Mouse (Mus musculus) embryonic stem cell, embryonic (primary cell): ENCODE measurements around the gene Rcan1.

ENCODE experiments used
- CTCF ChIA-PET, 4 experiments: fragments of 300-600 bp in 2 of 4; fragments of 350-600 bp in 2 of 4; sonication (Branson Sonifier 250); formaldehyde crosslinking; loops; one replicate each; lab custom pipeline; 2022; ENCODE audit warnings: inconsistent platforms in 2 of 4; lab: Charles Lee
- POLR2A ChIA-PET, 4 experiments: fragments of 300-600 bp in 2 of 4; fragments of 350-600 bp in 2 of 4; sonication (Branson Sonifier 250); formaldehyde crosslinking; loops; one replicate each; lab custom pipeline; 2022; ENCODE audit warnings: antibody characterized with exemption in 4 of 4, inconsistent platforms in 1 of 4; lab: Charles Lee

Gene Rcan1

DNA sequence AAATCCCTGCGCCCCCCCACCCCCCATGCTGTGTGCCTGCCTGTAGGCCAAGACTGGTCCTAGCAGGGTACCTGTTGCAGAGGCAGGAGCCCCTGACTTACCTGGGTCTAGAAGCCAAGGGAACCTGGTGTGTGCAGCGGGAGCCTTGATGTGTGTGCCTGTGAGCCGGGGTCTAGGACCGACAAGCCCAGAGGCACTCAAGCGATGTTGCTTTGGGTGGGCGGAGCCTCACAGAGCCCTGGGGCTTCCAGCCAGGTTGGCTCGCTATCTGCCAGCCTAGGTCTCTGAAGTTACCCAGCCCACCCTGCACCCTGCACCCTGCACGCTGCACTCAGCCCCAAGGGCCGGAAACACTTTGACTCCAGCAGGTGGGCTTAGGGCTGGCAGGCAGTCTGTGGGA is 111.9 kb downstream of the Rcan1 start:
- ChIA-PET CTCF (interaction anchor here in 2 of 4 experiments (0.6 to 1.2 kb wide), 2 partner anchors 23 to 664 kb away, joined by 3 to 4 read pairs; no protein-coding TSS in a partner anchor), POLR2A (interaction anchor here in 3 of 4 experiments (0.6 to 1.1 kb wide), 3 partner anchors 84 to 310 kb away, joined by 3 read pairs; no protein-coding TSS in a partner anchor)

DNA sequence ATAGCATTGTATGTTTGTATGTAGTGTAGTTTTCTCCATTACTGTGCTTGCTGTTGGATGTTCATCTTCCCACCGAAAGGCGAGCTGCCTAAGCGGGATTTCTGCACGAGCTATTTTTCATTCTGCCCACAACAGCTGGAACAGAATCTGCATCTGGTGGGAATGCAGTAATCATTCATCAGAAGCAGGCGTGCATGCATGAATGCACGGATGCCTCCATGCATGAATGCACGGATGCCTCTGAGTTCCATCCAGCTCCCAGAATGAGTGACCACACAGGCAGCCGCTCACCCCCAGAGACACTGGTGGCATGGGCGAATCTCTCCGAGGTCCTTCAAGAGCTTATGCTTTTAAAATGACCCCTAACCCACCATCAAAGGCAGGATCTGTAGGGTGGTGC is 113.1 kb downstream of the Rcan1 start:
- POLR2A ChIA-PET, result interaction anchor here in 1 of 4 experiments (0.8 kb wide), 1 partner anchor 9 kb away, joined by 3 read pairs; no protein-coding TSS in a partner anchor
- CTCF ChIA-PET, result interaction anchor here in 2 of 4 experiments (0.7 to 1.8 kb wide), 2 partner anchors 21 to 101 kb away, joined by 4 to 6 read pairs; no protein-coding TSS in a partner anchor

- POLR2A ChIA-PET, result interaction anchor here in 1 of 4 experiments (1.6 kb wide), 1 partner anchor 12 kb away, joined by 4 read pairs; no protein-coding TSS in a partner anchor
- CTCF ChIA-PET, result interaction anchor here in 1 of 4 experiments (1.8 kb wide), 1 partner anchor 21 kb away, joined by 6 read pairs; no protein-coding TSS in a partner anchor
These were observed 113.6 kb downstream of the Rcan1 start for GRCm38 (mm10) chr16:92357023-92357422.

DNA sequence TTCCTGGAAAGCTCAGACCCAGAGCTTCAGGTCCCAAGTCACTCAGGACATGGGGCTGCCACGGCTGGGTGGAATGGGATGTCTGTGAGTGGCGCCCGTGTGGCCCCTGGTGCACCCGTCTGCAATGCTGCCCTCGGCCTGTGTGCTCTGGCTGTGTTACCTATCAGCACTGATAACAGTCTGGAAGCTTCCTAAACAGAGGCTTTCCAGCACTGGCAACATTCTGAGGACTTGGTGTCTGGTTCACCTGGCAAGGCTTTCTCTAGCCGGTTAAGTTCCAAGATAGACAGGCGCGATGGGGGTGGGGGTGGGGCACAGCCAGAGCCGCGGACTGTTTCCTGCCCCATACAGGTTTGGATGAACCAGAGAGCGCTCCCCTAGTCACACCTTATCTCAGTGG is 114.7 kb downstream of the Rcan1 start:
- ChIA-PET POLR2A (interaction anchor here in 1 of 4 experiments (1.6 kb wide), 1 partner anchor 13 kb away, joined by 4 read pairs; no protein-coding TSS in a partner anchor), CTCF (interaction anchor here in 2 of 4 experiments (0.8 to 1.8 kb wide), 3 partner anchors 15 to 42 kb away, joined by 3 to 8 read pairs (median 5); no protein-coding TSS in a partner anchor)

- POLR2A ChIA-PET, result interaction anchor here in 2 of 4 experiments (1.5 to 1.6 kb wide), 2 partner anchors 10 to 13 kb away, joined by 4 read pairs; no protein-coding TSS in a partner anchor
- CTCF ChIA-PET, result interaction anchor here in 1 of 4 experiments (1.7 to 1.8 kb wide), 2 partner anchors 15 to 41 kb away, joined by 5 to 8 read pairs; no protein-coding TSS in a partner anchor
These were observed 115.3 kb downstream of the Rcan1 start for GRCm38 (mm10) chr16:92355366-92355765.

DNA sequence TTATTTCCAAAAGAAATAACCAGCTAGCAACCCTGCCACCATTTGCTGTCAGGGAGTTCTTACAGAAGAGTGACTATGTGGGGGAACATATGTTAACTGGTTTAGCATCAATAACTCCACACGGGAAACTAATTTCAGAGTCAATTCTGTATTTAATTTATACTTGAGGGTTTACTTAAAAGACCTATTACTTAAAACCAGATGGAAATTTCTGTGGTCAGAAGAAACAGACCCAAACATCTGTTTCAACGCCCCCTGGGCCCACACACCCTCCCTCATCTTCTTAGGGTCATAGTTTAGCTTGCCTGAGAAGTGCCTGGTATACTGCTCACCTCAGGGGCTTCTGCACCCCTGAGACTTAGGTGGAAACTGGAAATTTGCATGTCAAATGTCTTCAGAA is 116.8 kb downstream of the Rcan1 start:
- ChIA-PET CTCF (no interaction called here), POLR2A (interaction anchor here in 2 of 4 experiments (0.6 to 1.5 kb wide), 3 partner anchors 9 to 334 kb away, joined by 3 to 4 read pairs (median 3); no protein-coding TSS in a partner anchor)

DNA sequence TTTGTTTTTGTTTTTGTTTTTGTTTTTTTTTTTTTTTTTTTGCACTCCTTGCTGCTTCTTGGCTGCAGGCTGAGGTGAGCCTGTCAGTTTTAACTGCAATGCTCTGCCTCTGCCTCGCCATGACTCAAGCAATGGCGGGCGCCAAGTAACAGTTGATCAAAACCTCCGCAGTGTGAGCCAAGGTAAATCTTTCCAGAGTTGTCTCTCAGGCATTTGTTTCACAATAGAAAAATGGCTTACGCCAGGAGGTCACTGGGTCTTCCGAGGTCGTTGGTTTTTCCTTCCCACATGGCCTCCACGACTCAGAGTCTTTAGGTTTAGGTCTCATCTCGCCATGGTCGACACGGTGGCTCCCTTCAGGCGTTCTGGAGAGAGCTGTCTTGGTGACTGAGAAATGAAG is 117.4 kb downstream of the Rcan1 start:
- ChIA-PET CTCF (interaction anchor here in 1 of 4 experiments (1.0 kb wide), 1 partner anchor 17 kb away, joined by 3 read pairs; no protein-coding TSS in a partner anchor), POLR2A (no interaction called here)

- ChIA-PET POLR2A (interaction anchor here in 2 of 4 experiments (0.9 to 1.2 kb wide), 2 partner anchors 9 to 48 kb away, joined by 3 to 4 read pairs; no protein-coding TSS in a partner anchor), CTCF (interaction anchor here in 1 of 4 experiments (1.1 to 1.2 kb wide), 2 partner anchors 13 to 29 kb away, joined by 4 to 7 read pairs; no protein-coding TSS in a partner anchor)
These were observed 121.7 kb downstream of the Rcan1 start for GRCm38 (mm10) chr16:92348941-92349340.

GRCm38 (mm10) chr16:92346297-92346916 is 124.3 kb downstream of the Rcan1 start:
- ChIA-PET CTCF (interaction anchor here in 3 of 4 experiments (0.6 to 1.9 kb wide), 3 partner anchors 10 to 141 kb away, joined by 3 to 10 read pairs (median 3); no protein-coding TSS in a partner anchor), POLR2A (interaction anchor here in 2 of 4 experiments (0.6 to 2.1 kb wide), 4 partner anchors 10 to 121 kb away, joined by 4 to 6 read pairs (median 4); no protein-coding TSS in a partner anchor)

- CTCF ChIA-PET, result interaction anchor here in 2 of 4 experiments (0.6 to 1.9 kb wide), 3 partner anchors 9 to 409 kb away, joined by 4 to 10 read pairs (median 5); no protein-coding TSS in a partner anchor
- POLR2A ChIA-PET, result interaction anchor here in 2 of 4 experiments (0.7 to 2.1 kb wide), 11 partner anchors 9 to 698 kb away, joined by 3 to 6 read pairs (median 4); partner anchors contain the start of gene Son (in 1 of the 2)
These were observed 125.5 kb downstream of the Rcan1 start for GRCm38 (mm10) chr16:92345177-92345576.
